Mouse (Mus musculus) heart, adult 2 months (tissue): ENCODE results near the gene Ddah2. TPM values are rescaled to one million over a fixed set of nuclear protein-coding genes. Genes with fewer than 3 reads are reported as not detected.

Experiments
- DNase-seq, 2 experiments: peaks; one replicate each; pipeline ENCODE4 v3.0.0; 2021
- H3K27ac ChIP-seq: fragments of 200-600 bp; 2 replicates; pipeline ENCODE4 v1.8.1; 2022
- H3K27me3 ChIP-seq: fragments of 200-500 bp; 2 replicates; pipeline ENCODE4 v1.6.1; 2012; ENCODE audit warnings: mild to moderate bottlenecking, low read length, inconsistent platforms, mixed read lengths; ENCODE audit not compliant: control insufficient read depth, insufficient read depth
- H3K36me3 ChIP-seq: fragments of 200-500 bp; 2 replicates; pipeline ENCODE4 v1.6.1; 2012; ENCODE audit warnings: low read length, inconsistent platforms; ENCODE audit not compliant: control insufficient read depth, insufficient read depth
- H3K4me1 ChIP-seq: fragments of 200-500 bp; 2 replicates; pipeline ENCODE4 v1.6.1; 2011; ENCODE audit warnings: low read length; ENCODE audit not compliant: control insufficient read depth, insufficient read depth
- H3K4me3 ChIP-seq: fragments of 200-600 bp; 2 replicates; pipeline ENCODE4 v1.8.1; 2022
- H3K79me2 ChIP-seq: fragments of 200-500 bp; replicated peaks from 2 replicates; pipeline ENCODE4 v1.6.1; 2012; ENCODE audit warnings: mild to moderate bottlenecking, inconsistent platforms, low read length, moderate library complexity, mixed read lengths; ENCODE audit not compliant: control insufficient read depth, insufficient read depth
- H3K9ac ChIP-seq: fragments of 200-500 bp; 2 replicates; pipeline ENCODE4 v1.6.1; 2012; ENCODE audit warnings: low read depth, mild to moderate bottlenecking, control low read depth, inconsistent platforms, low read length, mixed read lengths
- CTCF ChIP-seq: fragments of 200-600 bp; IDR thresholded peaks from 2 replicates; pipeline ENCODE4 v1.8.1; 2022; ENCODE audit warnings: antibody characterized with exemption, mild to moderate bottlenecking, moderate library complexity
- EP300 ChIP-seq: fragments of 200-500 bp; IDR thresholded peaks from 2 replicates; pipeline ENCODE4 v1.6.1; 2011; ENCODE audit warnings: low read depth, low read length, control low read depth; ENCODE audit not compliant: insufficient read depth
- POLR2A ChIP-seq: fragments of 200-500 bp; IDR thresholded peaks from 2 replicates; pipeline ENCODE4 v1.6.1; 2011; ENCODE audit warnings: mild to moderate bottlenecking, low read depth, low read length, control low read depth; ENCODE audit not compliant: insufficient read depth
- WGBS: fragments of 180-500 bp; shearing (Covaris S2); methylation state at CpG from one replicate; pipeline ENCODE4 v1.1.7; 2018; 5-methylcytosine and 5-hydroxymethylcytosine counted together
- intact Hi-C: fragments of 180-260 bp; cut with DNase I; formaldehyde crosslinking; loops from one replicate; pipeline ENCODE4 v1.15.1; 2025
- long read RNA-seq: library from polyadenylated mRNA; stranded (forward); transcript quantifications from one replicate; pipeline ENCODE4 v2.0.0, GENCODE M21; 2021
- polyA plus RNA-seq: library from polyadenylated mRNA; depleted of rRNA; stranded (reverse); fragments of >200 nt; gene quantifications from 2 replicates; pipeline ENCODE4 v1.2.3, GENCODE M21; 2012; rRNA removed
- total RNA-seq, 2 experiments: library from RNA; stranded (reverse); gene quantifications; 2 replicates each; pipeline ENCODE4 v1.2.3; 2021

Ddah2 gene
- total RNA-seq (10 to 100 TPM; 20.0 to 20.5 TPM), polyA plus RNA-seq (31.4 and 40.8 TPM in 2 replicates)
- long read RNA-seq, transcript Ddah2-201 (7 exons, 1,342 nt), result major isoform, 7 of 14 reads
- long read RNA-seq, partial matches to known transcripts, result 1 of 14 reads
- long read RNA-seq, other reads (novel, unspliced or antisense), result 5 of 14 reads

DNA sequence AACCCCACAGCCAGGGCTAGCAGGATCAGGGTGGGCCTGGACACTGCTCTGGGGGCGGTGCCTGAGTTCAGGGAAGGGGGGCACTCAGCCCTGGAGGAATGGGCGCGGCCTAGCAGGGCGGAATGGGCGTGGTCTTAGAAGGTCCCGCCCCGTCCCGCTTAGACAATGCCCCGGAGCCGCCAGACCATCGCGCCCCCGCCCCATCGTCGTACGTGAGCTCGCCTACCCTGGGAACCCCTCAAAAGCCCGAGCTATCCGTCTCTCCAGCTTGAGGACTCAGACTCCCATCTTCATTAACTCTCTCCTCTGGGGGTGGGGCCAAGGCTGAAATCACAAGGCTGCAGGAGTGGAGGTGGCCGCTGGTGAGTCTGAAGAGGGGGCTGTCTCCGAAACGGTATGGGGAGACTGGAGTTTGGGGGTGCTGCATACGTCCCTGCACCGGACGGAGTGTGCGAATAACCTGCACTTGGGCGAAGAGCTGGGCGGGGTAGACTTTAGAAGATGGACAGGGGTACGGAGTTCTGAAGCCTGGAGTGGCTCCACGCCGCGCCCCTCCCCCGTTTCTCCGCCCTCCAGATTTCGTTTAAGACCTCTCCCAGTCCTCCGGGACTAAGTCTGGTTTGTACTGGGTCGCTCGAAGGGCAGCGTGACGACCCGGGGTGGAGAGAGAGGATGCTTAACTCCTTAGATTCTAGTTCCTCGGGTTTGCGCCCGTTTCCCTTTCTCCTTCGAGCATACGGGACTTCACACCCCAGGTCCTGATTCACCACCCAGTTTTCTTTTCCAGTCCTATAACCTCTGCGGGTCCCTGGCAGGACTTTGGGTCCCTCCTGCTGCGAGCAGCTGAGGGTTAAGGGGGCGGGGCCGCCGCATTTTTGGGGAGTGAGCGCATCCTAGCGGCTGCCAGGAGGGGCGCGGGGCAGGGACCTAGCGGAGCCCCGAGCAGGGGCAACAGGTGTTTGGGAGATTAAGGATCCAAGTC lies at the start of gene Ddah2:
Ddah2 (plus strand) TSS at position 125 of the 982 bp plus-strand sequence.
- Histone ChIP-seq H3K4me1 (peaks cover 8% of the 10 kb centered on the region), H3K27me3 (no peaks in the 10 kb centered on the region), H3K9ac (peak within 1 kb of the TSS; percentile 87), H3K36me3 (peaks cover 7% of the 10 kb centered on the region), H3K79me2 (no peaks in the 10 kb centered on the region), H3K27ac (peak within 1 kb of the TSS; percentile 92), H3K4me3 (peak within 1 kb of the TSS; percentile 65)
- under 1% methylated on average over 57 of the region's 57 CpGs for WGBS
- DNase-seq, result peak; percentile 92 to 93
- TF ChIP-seq EP300 (peak; percentile 62; the same call in 1 of the 2 replicates), CTCF (peak; percentile 84), POLR2A (peak; percentile 81)
- intact Hi-C loops, result loop anchor here (1.0 to 2.0 kb wide), 2 partner anchors 30 to 38 kb away; partner anchors contain the start of gene Abhd16a

DNA sequence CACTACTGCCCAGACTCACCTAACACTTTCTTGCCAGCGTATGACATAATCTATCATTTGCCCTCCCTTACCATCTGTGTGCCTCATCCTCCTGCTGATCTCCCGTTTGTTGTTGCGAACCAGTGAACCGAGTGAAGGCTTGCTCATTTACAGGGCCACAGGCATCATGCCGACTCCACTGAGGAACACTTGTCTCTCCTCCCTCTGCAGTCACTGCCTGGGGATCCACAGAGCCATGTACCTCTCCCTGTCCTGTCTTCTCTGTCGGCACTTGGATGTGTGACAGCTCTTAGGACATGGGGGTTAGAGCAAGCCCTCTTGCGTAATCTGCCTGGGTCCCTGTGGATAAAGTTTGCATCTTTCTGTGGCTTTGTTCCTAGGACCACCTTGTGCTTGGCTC lies 49.2 kb upstream of the Ddah2 start:
- Histone ChIP-seq H3K36me3 (no peaks in the 10 kb centered on the region), H3K9ac (no peak overlapping the region), H3K4me1 (no peaks in the 10 kb centered on the region), H3K27me3 (no peaks in the 10 kb centered on the region), H3K27ac (no peak overlapping the region), H3K4me3 (no peak overlapping the region), H3K79me2 (no peaks in the 10 kb centered on the region)
- TF ChIP-seq EP300 (no peak), CTCF (no peak), POLR2A (no peak)
- intact Hi-C loops, result no loop called here
- WGBS, result 89% methylated on average over 7 of the region's 7 CpGs
- DNase-seq, result no peak

DNA sequence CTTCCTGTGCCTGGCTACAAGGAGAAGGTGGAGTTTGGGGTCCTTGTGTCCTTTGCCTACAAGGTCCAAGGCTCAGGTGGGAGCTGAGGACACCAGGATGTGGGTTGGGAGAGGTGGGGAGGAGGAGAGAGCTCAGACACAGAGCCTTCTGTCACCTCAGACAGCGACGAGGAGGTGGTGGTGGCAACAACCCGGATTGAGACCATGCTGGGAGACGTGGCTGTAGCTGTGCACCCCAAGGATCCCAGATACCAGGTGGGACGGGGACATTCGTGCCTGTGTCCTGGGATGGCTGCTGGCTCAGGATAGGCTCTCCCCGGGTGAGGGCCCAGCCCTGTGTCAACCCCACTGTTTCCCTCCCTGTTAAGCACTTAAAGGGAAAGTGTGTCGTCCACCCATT lies 47.4 kb upstream of the Ddah2 start:
- DNase-seq, result no peak
- no peaks in the 10 kb centered on the region for H3K27me3 ChIP-seq
- WGBS, result 91% methylated on average over 8 of the region's 8 CpGs
- H3K9ac ChIP-seq, result no peak overlapping the region
- no peak overlapping the region for H3K27ac ChIP-seq
- H3K4me3 ChIP-seq, result no peak overlapping the region
- H3K36me3 ChIP-seq, result no peaks in the 10 kb centered on the region
- H3K4me1 ChIP-seq, result no peaks in the 10 kb centered on the region
- no peak for TF ChIP-seq POLR2A
- TF ChIP-seq EP300, result no peak
- no peak for TF ChIP-seq CTCF
- intact Hi-C loops, result no loop called here
- no peaks in the 10 kb centered on the region for H3K79me2 ChIP-seq

DNA sequence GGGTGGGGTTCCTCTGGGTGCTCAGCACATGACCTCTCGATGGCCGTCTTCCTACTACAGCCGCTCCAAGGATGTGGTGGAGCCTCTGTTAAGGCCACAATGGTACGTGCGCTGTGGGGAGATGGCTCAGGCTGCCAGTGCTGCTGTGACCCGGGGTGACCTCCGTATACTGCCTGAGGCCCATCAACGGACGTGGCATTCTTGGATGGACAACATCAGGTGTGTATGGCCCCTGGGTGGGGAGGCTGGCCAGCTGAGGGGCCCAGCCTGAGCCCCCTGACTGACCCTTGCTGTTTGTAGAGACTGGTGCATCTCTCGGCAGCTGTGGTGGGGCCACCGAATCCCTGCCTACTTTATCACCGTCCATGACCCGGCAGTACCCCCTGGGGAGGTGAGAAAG lies 46.4 kb upstream of the Ddah2 start:
- Histone ChIP-seq H3K4me1 (no peaks in the 10 kb centered on the region), H3K27ac (no peak overlapping the region), H3K4me3 (no peak overlapping the region), H3K27me3 (no peaks in the 10 kb centered on the region), H3K36me3 (no peaks in the 10 kb centered on the region), H3K9ac (no peak overlapping the region), H3K79me2 (no peaks in the 10 kb centered on the region)
- no peak for DNase-seq
- intact Hi-C loops, result no loop called here
- TF ChIP-seq CTCF (no peak), EP300 (no peak), POLR2A (no peak)
- 85% methylated on average over 13 of the region's 13 CpGs for WGBS

DNA sequence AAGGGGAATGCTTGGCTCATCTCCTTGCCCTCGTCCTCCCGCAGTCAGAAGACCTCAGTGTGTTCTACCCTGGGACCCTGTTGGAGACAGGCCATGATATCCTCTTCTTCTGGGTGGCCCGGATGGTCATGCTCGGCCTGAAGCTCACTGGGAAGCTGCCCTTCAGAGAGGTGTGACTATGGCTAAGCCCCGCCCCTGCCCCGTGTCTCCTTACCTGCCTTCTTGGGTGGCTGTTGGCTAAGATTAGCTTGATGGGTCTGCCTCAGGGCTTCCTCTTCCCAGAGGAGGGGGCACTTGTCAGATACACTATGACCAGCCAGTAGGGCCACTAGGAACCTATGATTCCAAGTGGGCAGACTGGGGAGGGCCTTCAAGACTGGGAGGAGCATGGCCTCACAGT lies 45.6 kb upstream of the Ddah2 start:
- 80% methylated on average over 6 of the region's 6 CpGs for WGBS
- H3K79me2 ChIP-seq, result no peaks in the 10 kb centered on the region
- H3K27ac ChIP-seq, result no peak overlapping the region
- TF ChIP-seq CTCF, result no peak
- no peak for TF ChIP-seq POLR2A
- no peak for TF ChIP-seq EP300
- H3K36me3 ChIP-seq, result no peaks in the 10 kb centered on the region
- no peaks in the 10 kb centered on the region for H3K4me1 ChIP-seq
- intact Hi-C loops, result no loop called here
- no peaks in the 10 kb centered on the region for H3K27me3 ChIP-seq
- DNase-seq, result peak in 1 of 2 experiments; percentile 14
- no peak overlapping the region for H3K4me3 ChIP-seq
- H3K9ac ChIP-seq, result no peak overlapping the region

DNA sequence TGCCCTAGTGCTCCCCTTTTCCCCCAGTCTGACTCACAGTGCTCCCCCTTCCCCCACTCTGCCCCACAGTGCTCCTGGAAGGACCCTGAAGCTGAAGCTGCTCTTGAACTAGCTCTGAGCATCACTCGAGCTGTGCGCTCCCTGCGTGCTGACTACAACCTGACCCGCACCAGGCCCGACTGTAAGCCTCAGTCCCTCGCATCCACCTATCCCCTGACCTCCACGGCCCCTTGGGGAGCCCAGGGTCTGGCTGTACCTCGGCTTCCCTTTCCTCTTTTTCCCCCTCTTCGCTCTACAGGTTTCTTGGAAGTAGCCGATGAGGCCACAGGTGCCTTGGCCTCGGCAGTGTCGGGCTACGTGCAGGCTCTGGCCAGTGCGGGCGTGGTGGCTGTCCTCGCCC lies 43.5 kb upstream of the Ddah2 start:
- WGBS, result 90% methylated on average over 16 of the region's 16 CpGs
- H3K79me2 ChIP-seq, result no peaks in the 10 kb centered on the region

More for the DNA sequence above, 43.5 kb upstream of the Ddah2 start:
- peak in 1 of 2 experiments; percentile 18 for DNase-seq
- Histone ChIP-seq H3K27ac (no peak overlapping the region), H3K36me3 (no peaks in the 10 kb centered on the region), H3K27me3 (no peaks in the 10 kb centered on the region), H3K4me3 (no peak overlapping the region), H3K4me1 (no peaks in the 10 kb centered on the region), H3K9ac (no peak overlapping the region)
- intact Hi-C loops, result no loop called here
- TF ChIP-seq POLR2A, result no peak
- TF ChIP-seq CTCF, result no peak
- no peak for TF ChIP-seq EP300
